Mouse (Mus musculus) midbrain, embryonic 12.5 days (tissue): ENCODE data around the gene Pold1. TPM values are rescaled to one million over a fixed set of nuclear protein-coding genes. Genes with fewer than 3 reads are reported as not detected.

Experiments used
- ATAC-seq: fragments of 200-750 bp; cut with Nextera tagmentation; 2 replicates; pipeline ENCODE4 v1.8.0; 2017; ENCODE audit warnings: low read depth, moderate TSS enrichment, moderate library complexity; ENCODE audit not compliant: low FRiP score
- H3K27ac ChIP-seq: fragments of 300-500 bp; sonication (generic); replicated peaks from 2 replicates; pipeline ENCODE4 v1.5.1; 2016; ENCODE audit warnings: mild to moderate bottlenecking
- H3K27me3 ChIP-seq: fragments of 300-500 bp; sonication (generic); 2 replicates; pipeline ENCODE4 v1.6.1; 2016; ENCODE audit warnings: mild to moderate bottlenecking
- H3K36me3 ChIP-seq: fragments of 300-500 bp; sonication (generic); 2 replicates; pipeline ENCODE4 v1.6.1; 2016
- H3K4me1 ChIP-seq: fragments of 300-500 bp; sonication (generic); 2 replicates; pipeline ENCODE4 v1.6.1; 2016
- H3K4me2 ChIP-seq: fragments of 300-500 bp; sonication (generic); replicated peaks from 2 replicates; pipeline ENCODE4 v1.6.1; 2016; ENCODE audit warnings: mild to moderate bottlenecking, moderate library complexity
- H3K4me3 ChIP-seq: fragments of 300-500 bp; sonication (generic); 2 replicates; pipeline ENCODE4 v1.5.1; 2016; ENCODE audit warnings: mild to moderate bottlenecking
- H3K9ac ChIP-seq: fragments of 300-500 bp; sonication (generic); replicated peaks from 2 replicates; pipeline ENCODE4 v1.6.1; 2016; ENCODE audit warnings: mild to moderate bottlenecking, moderate library complexity
- H3K9me3 ChIP-seq: fragments of 300-500 bp; sonication (generic); 2 replicates; pipeline ENCODE4 v1.6.1; 2016; ENCODE audit warnings: mild to moderate bottlenecking
- WGBS: fragments of 180-500 bp; shearing (Covaris S2); methylation state at CpG from one replicate; pipeline ENCODE4 v1.1.7; 2016; 5-methylcytosine and 5-hydroxymethylcytosine counted together
- polyA plus RNA-seq: library from polyadenylated mRNA; unstranded; fragments of >200 nt; fragmentation: Nextera tagmentation; extraction: Ambion mirVana; gene quantifications from 2 replicates; pipeline ENCODE4 v1.2.1, GENCODE M21; 2016

Gene Pold1
- polyA plus RNA-seq, 1 experiment from 2014 or later: 96.0 TPM

- H3K4me3 ChIP-seq: no peak overlapping the region
- no peak overlapping the region for H3K27ac ChIP-seq
- H3K36me3 ChIP-seq: peaks cover 36% of the 10 kb centered on the region
- H3K4me1 ChIP-seq: peaks cover 10% of the 10 kb centered on the region
- H3K4me2 ChIP-seq: no peak overlapping the region
- 44% methylated on average over 4 of the region's 5 CpGs for WGBS
- H3K27me3 ChIP-seq: peaks cover 40% of the 10 kb centered on the region
- no peak for ATAC-seq
- H3K9me3 ChIP-seq: no peaks in the 10 kb centered on the region
- no peak overlapping the region for H3K9ac ChIP-seq
These were observed 17.4 kb downstream of the Pold1 start for GRCm38 (mm10) chr7:44531207-44531606.

GRCm38 (mm10) chr7:44530507-44530906 is 18.1 kb downstream of the Pold1 start:
- no peak for ATAC-seq
- 88% methylated on average over 3 of the region's 3 CpGs for WGBS

GRCm38 (mm10) chr7:44529518-44529917 is 19.1 kb downstream of the Pold1 start:
- Histone ChIP-seq H3K27me3 (peaks cover 57% of the 10 kb centered on the region), H3K4me1 (peaks cover 16% of the 10 kb centered on the region), H3K27ac (no peak overlapping the region), H3K36me3 (peaks cover 19% of the 10 kb centered on the region), H3K9ac (no peak overlapping the region), H3K9me3 (no peaks in the 10 kb centered on the region), H3K4me3 (no peak overlapping the region), H3K4me2 (no peak overlapping the region)
- ATAC-seq: no peak
- 61% methylated on average over 5 of the region's 5 CpGs for WGBS

More at GRCm38 (mm10) chr7:44530507-44530906, 18.1 kb downstream of the Pold1 start:
- Histone ChIP-seq H3K4me3 (no peak overlapping the region), H3K4me1 (peaks cover 11% of the 10 kb centered on the region), H3K27ac (no peak overlapping the region), H3K36me3 (peaks cover 29% of the 10 kb centered on the region), H3K9ac (no peak overlapping the region), H3K4me2 (no peak overlapping the region), H3K9me3 (no peaks in the 10 kb centered on the region), H3K27me3 (peaks cover 47% of the 10 kb centered on the region)

- Histone ChIP-seq H3K4me3 (peak overlapping the region; percentile 36), H3K4me1 (peaks cover 16% of the 10 kb centered on the region), H3K9me3 (no peaks in the 10 kb centered on the region), H3K27me3 (peaks cover 75% of the 10 kb centered on the region), H3K27ac (no peak overlapping the region), H3K4me2 (peak overlapping the region; percentile 59), H3K9ac (peak overlapping the region; percentile 24), H3K36me3 (peaks cover 4% of the 10 kb centered on the region; the same call in 1 of the 2 replicates)
- ATAC-seq: peak; percentile 13; the same call in 1 of the 2 replicates
- 6% methylated on average over 39 of the region's 40 CpGs for WGBS
These were observed 20.9 kb downstream of the Pold1 start for GRCm38 (mm10) chr7:44527483-44528398.

- Histone ChIP-seq H3K9ac (no peak overlapping the region), H3K4me3 (no peak overlapping the region), H3K4me2 (no peak overlapping the region), H3K27ac (no peak overlapping the region), H3K36me3 (no peaks in the 10 kb centered on the region), H3K9me3 (no peaks in the 10 kb centered on the region), H3K4me1 (peaks cover 16% of the 10 kb centered on the region), H3K27me3 (peaks cover 86% of the 10 kb centered on the region)
- no peak for ATAC-seq
- WGBS: 86% methylated on average over 14 of the region's 14 CpGs
These were observed 22.1 kb downstream of the Pold1 start for GRCm38 (mm10) chr7:44526414-44527154.

- Histone ChIP-seq H3K9ac (no peak overlapping the region; the same call in 1 of the 2 replicates), H3K27me3 (peaks cover 97% of the 10 kb centered on the region), H3K4me2 (0 out of 2 replicates have a peak overlapping the region, but pooled peaks have one; percentile 9), H3K4me1 (peaks cover 16% of the 10 kb centered on the region), H3K36me3 (no peaks in the 10 kb centered on the region), H3K27ac (no peak overlapping the region), H3K4me3 (no peak overlapping the region), H3K9me3 (no peaks in the 10 kb centered on the region)
- ATAC-seq: no peak
- 20% methylated on average over 22 of the region's 22 CpGs for WGBS
These were observed 23.4 kb downstream of the Pold1 start for GRCm38 (mm10) chr7:44525126-44525832.

GRCm38 (mm10) chr7:44524502-44524901 is 24.1 kb downstream of the Pold1 start, which contains the start of gene Mybpc2:
Gene Mybpc2 (minus strand): TSS chr7:44524656.
- WGBS: 33% methylated on average over 12 of the region's 12 CpGs
- Histone ChIP-seq H3K27ac (no peak within 1 kb of the TSS), H3K27me3 (peaks cover 90% of the 10 kb centered on the region), H3K9me3 (no peaks in the 10 kb centered on the region), H3K4me2 (0 out of 2 replicates have a peak within 1 kb of the TSS, but pooled peaks have one; percentile 9), H3K4me1 (peaks cover 16% of the 10 kb centered on the region), H3K4me3 (no peak within 1 kb of the TSS), H3K36me3 (no peaks in the 10 kb centered on the region), H3K9ac (no peak within 1 kb of the TSS; the same call in 1 of the 2 replicates)
- ATAC-seq: no peak

GRCm38 (mm10) chr7:44523056-44523455 is 25.6 kb downstream of the Pold1 start:
- Histone ChIP-seq H3K9ac (no peak overlapping the region), H3K27ac (no peak overlapping the region), H3K36me3 (no peaks in the 10 kb centered on the region), H3K27me3 (peaks cover 81% of the 10 kb centered on the region), H3K4me3 (no peak overlapping the region), H3K9me3 (no peaks in the 10 kb centered on the region), H3K4me2 (no peak overlapping the region), H3K4me1 (peaks cover 13% of the 10 kb centered on the region)
- WGBS: 81% methylated on average over 2 of the region's 2 CpGs
- ATAC-seq: no peak

- Histone ChIP-seq H3K27ac (no peak overlapping the region), H3K9ac (0 out of 2 replicates have a peak overlapping the region, but pooled peaks have one; percentile 3), H3K4me3 (no peak overlapping the region), H3K4me1 (peaks cover 6% of the 10 kb centered on the region; the same call in 1 of the 2 replicates), H3K4me2 (peak overlapping the region; percentile 31), H3K9me3 (no peaks in the 10 kb centered on the region), H3K27me3 (peaks cover 68% of the 10 kb centered on the region), H3K36me3 (no peaks in the 10 kb centered on the region)
- WGBS: 3% methylated on average over 20 of the region's 20 CpGs
- ATAC-seq: 0 out of 2 replicates have a peak, but pooled peaks have one; percentile 27
These were observed 26.9 kb downstream of the Pold1 start for GRCm38 (mm10) chr7:44521710-44522109.

- no peak overlapping the region for H3K27ac ChIP-seq
- H3K4me2 ChIP-seq: no peak overlapping the region
- H3K9me3 ChIP-seq: no peaks in the 10 kb centered on the region
- H3K36me3 ChIP-seq: no peaks in the 10 kb centered on the region
- no peak for ATAC-seq
- no peak overlapping the region for H3K4me3 ChIP-seq
- peaks cover 65% of the 10 kb centered on the region for H3K27me3 ChIP-seq
- peaks cover 6% of the 10 kb centered on the region; the same call in 1 of the 2 replicates for H3K4me1 ChIP-seq
- H3K9ac ChIP-seq: no peak overlapping the region
- WGBS: 64% methylated on average over 3 of the region's 3 CpGs
These were observed 27.7 kb downstream of the Pold1 start for GRCm38 (mm10) chr7:44520990-44521389.

- no peak for ATAC-seq
- no peaks in the 10 kb centered on the region for H3K36me3 ChIP-seq
- H3K9ac ChIP-seq: no peak overlapping the region
- H3K9me3 ChIP-seq: no peaks in the 10 kb centered on the region
- no peak overlapping the region for H3K27ac ChIP-seq
- H3K4me1 ChIP-seq: no peaks in the 10 kb centered on the region
- H3K4me3 ChIP-seq: no peak overlapping the region
- H3K27me3 ChIP-seq: peaks cover 63% of the 10 kb centered on the region
- WGBS: 71% methylated on average over 9 of the region's 9 CpGs
- H3K4me2 ChIP-seq: no peak overlapping the region
These were observed 29.3 kb downstream of the Pold1 start for GRCm38 (mm10) chr7:44519240-44519913.
